Mouse (Mus musculus) erythroblast, embryonic 14.5 days (primary cell): ENCODE data around the gene Ctcfl. TPM values are rescaled to one million over a fixed set of nuclear protein-coding genes. Genes with fewer than 3 reads are reported as not detected.

Experiments used
- H3K27me3 ChIP-seq: 2 replicates; pipeline ENCODE4 v1.6.1; 2012; ENCODE audit warnings: inconsistent platforms; ENCODE audit not compliant: control insufficient read depth
- H3K36me3 ChIP-seq: 2 replicates; pipeline ENCODE4 v1.6.1; 2012; ENCODE audit warnings: mild to moderate bottlenecking, inconsistent platforms; ENCODE audit not compliant: control insufficient read depth
- H3K4me1 ChIP-seq: 2 replicates; pipeline ENCODE4 v1.6.1; 2012; ENCODE audit warnings: inconsistent platforms; ENCODE audit not compliant: control insufficient read depth
- H3K4me3 ChIP-seq: replicated peaks from 2 replicates; pipeline ENCODE3; 2012; ENCODE audit warnings: moderate library complexity, mild to moderate bottlenecking, inconsistent platforms
- H3K9me3 ChIP-seq: 2 replicates; pipeline ENCODE4 v1.6.1; 2012; ENCODE audit warnings: low read length, inconsistent platforms, mixed read lengths; ENCODE audit not compliant: control insufficient read depth
- GATA1 ChIP-seq: IDR thresholded peaks from 2 replicates; pipeline ENCODE4 v1.6.1; 2012; ENCODE audit warnings: low read length, inconsistent platforms, mixed read lengths
- TAL1 ChIP-seq: IDR thresholded peaks from 3 replicates; pipeline ENCODE4 v1.6.1; 2012; ENCODE audit warnings: low read length, inconsistent platforms, mixed read lengths
- polyA plus RNA-seq: library from polyadenylated mRNA; stranded (reverse); fragments of >175 nt; gene quantifications from 2 replicates; pipeline ENCODE4 v1.2.3, GENCODE M21; 2012

The Ctcfl gene
- polyA plus RNA-seq, 1 experiment, result not detected

DNA sequence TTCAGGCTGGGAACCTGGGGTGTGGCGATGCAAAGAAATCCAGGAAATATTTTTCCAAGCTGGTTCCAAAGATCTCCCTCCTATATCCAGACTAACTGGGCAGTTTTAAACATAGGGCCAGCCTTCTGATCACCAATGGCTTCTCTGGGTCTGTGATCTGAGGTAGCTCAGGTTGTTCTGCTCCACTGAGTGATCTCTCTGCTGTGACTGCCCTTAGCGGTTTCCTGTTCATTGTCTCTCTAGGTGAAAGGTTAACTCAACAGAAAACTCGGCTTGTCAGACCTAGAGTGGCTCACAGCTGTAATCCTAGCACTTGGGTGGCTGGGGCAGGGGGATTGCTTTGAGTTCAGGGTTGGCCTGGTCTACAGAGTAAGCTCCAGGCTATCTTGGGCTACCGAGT is 38.1 kb upstream of the Ctcfl start:
- TF ChIP-seq TAL1 (no peak), GATA1 (no peak)

DNA sequence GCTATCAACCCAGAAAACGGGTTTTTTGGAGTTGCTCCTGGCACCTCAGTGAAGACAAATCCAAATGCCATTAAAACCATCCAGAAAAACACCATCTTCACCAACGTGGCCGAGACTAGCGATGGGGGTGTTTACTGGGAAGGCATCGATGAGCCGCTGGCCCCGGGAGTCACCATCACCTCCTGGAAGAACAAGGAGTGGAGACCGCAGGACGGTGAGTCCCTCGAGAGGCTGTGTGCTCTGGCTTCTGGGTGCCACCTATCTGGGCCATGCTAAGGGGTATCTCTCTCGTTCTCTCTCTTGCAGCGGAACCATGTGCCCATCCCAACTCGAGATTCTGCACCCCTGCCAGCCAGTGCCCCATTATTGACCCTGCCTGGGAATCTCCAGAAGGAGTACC is 37.6 kb upstream of the Ctcfl start:
- no peaks in the 10 kb centered on the region for H3K36me3 ChIP-seq
- no peaks in the 10 kb centered on the region for H3K9me3 ChIP-seq
- TF ChIP-seq GATA1 (no peak), TAL1 (no peak)
- H3K27me3 ChIP-seq, result no peaks in the 10 kb centered on the region
- H3K4me1 ChIP-seq, result no peaks in the 10 kb centered on the region
- H3K4me3 ChIP-seq, result no peak overlapping the region

More for the DNA sequence above, 38.1 kb upstream of the Ctcfl start:
- Histone ChIP-seq H3K36me3 (no peaks in the 10 kb centered on the region), H3K27me3 (no peaks in the 10 kb centered on the region), H3K9me3 (no peaks in the 10 kb centered on the region), H3K4me1 (no peaks in the 10 kb centered on the region), H3K4me3 (no peak overlapping the region)

DNA sequence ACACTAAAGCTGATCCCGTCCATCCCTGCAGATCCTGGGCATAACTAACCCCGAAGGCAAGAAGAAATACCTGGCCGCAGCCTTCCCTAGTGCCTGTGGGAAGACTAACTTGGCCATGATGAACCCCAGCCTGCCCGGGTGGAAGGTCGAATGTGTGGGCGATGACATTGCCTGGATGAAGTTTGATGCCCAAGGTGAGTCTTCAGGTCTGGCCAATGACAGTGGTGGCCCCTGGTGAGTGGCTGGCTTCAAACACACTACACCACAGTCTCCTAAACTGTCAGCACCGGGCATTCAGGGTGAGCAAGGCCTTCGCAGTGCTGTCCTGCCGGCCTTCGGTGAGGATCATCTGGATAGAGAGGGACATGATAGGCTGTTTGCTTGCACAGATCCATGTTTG is 36.6 kb upstream of the Ctcfl start:
- no peaks in the 10 kb centered on the region for H3K27me3 ChIP-seq
- H3K9me3 ChIP-seq, result no peaks in the 10 kb centered on the region; the same call in 1 of the 2 replicates
- no peaks in the 10 kb centered on the region for H3K36me3 ChIP-seq
- no peaks in the 10 kb centered on the region for H3K4me1 ChIP-seq
- TF ChIP-seq GATA1, result no peak
- TF ChIP-seq TAL1, result no peak
- H3K4me3 ChIP-seq, result no peak overlapping the region

DNA sequence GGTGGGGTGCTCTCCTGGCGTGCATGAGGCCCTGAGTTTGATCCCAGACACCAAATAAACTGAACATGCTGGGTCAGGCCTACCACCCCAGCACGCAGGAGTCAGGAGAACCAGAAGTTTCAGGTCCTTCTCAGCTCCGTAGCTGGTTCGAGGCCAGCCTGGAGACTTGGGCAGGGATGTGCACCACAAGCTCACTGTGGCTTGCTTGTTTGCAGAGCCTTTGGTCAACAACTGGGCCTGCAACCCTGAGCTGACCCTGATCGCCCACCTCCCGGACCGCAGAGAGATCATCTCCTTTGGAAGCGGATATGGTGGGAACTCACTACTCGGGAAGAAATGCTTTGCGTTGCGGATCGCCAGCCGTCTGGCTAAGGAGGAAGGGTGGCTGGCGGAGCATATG is 35.6 kb upstream of the Ctcfl start:
- TF ChIP-seq GATA1, result no peak
- TF ChIP-seq TAL1, result no peak
- Histone ChIP-seq H3K27me3 (no peaks in the 10 kb centered on the region), H3K4me3 (no peak overlapping the region), H3K4me1 (no peaks in the 10 kb centered on the region), H3K9me3 (peaks cover 2% of the 10 kb centered on the region; the same call in 1 of the 2 replicates), H3K36me3 (no peaks in the 10 kb centered on the region)

DNA sequence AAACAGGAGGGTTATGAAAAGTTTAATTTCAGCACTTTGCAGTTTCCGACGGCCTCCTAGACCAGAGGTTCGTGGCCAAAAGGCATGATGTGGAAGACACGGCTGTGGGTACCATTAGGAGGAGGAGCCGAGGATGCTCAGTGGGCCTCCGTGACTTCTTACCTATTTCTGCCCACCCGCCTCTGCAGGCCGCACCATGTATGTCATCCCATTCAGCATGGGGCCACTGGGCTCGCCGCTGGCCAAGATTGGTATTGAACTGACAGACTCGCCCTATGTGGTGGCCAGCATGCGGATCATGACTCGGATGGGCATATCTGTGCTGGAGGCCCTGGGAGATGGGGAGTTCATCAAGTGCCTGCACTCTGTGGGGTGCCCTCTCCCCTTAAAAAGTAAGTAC is 35.2 kb upstream of the Ctcfl start:
- Histone ChIP-seq H3K36me3 (no peaks in the 10 kb centered on the region), H3K4me1 (no peaks in the 10 kb centered on the region), H3K4me3 (no peak overlapping the region), H3K9me3 (peaks cover 2% of the 10 kb centered on the region; the same call in 1 of the 2 replicates), H3K27me3 (no peaks in the 10 kb centered on the region)
- TF ChIP-seq TAL1 (no peak), GATA1 (no peak)

DNA sequence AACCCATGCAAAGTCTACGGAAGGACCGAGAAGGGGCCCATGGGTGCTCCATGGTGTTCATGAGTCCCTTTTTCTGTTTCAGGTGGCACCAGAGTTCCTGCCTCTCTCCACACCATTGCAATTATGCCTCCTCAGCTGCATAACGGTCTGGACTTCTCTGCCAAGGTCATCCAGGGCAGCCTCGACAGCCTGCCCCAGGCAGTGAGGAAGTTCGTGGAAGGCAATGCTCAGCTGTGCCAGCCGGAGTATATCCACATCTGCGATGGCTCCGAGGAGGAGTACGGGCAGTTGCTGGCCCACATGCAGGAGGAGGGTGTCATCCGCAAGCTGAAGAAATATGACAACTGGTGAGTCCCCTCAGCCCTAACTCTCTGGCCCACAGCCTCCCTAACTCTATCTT is 33.9 kb upstream of the Ctcfl start:
- H3K4me1 ChIP-seq, result no peaks in the 10 kb centered on the region
- TF ChIP-seq TAL1 (no peak), GATA1 (no peak)
- H3K9me3 ChIP-seq, result peaks cover 2% of the 10 kb centered on the region; the same call in 1 of the 2 replicates
- H3K4me3 ChIP-seq, result no peak overlapping the region
- H3K36me3 ChIP-seq, result no peaks in the 10 kb centered on the region
- no peaks in the 10 kb centered on the region for H3K27me3 ChIP-seq

DNA sequence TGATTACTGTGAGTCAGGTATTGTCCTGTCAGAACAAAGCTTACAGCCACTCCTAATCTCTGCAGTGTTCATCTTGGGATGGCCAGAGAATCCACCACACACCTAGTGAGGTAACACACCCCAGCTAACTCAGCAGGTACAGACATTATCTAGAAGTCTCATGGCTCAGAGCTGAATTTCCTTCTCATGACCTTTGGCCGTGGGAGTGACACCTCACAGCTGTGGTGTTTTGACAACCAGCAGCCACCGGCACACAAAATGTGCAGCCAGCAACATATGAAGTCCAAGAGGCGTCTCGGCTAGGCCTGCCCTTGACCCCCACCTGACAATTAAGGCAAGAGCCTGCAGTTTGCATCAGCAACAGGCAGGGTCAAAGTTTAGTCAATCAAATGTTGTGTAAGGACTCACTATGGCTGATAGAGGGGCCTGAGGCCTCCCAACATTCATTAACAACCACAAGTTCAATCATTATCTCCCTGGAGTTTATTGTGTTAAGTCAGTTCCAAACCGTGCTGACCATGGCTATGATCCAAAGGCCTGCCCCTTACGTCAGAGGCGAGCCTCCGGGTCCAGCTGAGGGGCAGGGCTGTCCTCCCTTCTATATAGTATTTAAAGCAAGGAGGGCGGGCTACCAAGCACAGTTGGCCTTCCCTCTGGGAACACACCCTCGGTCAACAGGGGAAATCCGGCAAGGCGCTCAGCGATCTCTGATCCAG is 33.3 kb upstream of the Ctcfl start, which contains the start of gene Pck1:
TSS of gene Pck1 (plus strand) at position 613 of the 716 bp plus-strand sequence.
- H3K9me3 ChIP-seq, result peaks cover 2% of the 10 kb centered on the region; the same call in 1 of the 2 replicates
- no peaks in the 10 kb centered on the region for H3K4me1 ChIP-seq
- H3K4me3 ChIP-seq, result no peak within 1 kb of the TSS
- TF ChIP-seq TAL1 (no peak), GATA1 (no peak)
- H3K27me3 ChIP-seq, result no peaks in the 10 kb centered on the region
- no peaks in the 10 kb centered on the region for H3K36me3 ChIP-seq

DNA sequence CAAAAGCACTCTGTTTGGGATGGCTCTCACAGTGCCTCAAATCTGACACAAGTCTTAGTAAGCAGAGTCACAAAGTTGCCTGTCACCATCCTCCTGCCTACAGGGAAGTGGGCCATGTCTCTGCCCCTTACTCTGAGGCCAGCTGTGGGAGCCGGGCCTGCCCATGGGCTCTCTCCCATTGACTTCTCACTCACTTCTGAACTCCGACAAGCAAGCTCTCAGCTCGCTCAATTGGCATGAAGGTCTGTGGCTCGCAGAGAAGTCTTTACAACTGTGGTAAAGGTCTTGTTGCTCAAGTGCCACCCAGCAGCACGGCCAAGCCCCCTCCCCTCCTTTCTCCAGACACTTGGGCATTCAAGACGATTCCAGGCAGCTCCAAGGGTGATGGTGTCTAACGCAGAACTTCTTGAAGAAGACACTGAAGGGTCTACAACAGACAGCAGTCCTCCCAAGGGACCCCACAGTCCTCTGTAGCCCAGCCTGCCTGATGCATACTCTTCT is 32.5 kb upstream of the Ctcfl start:
- H3K27me3 ChIP-seq, result no peaks in the 10 kb centered on the region
- H3K9me3 ChIP-seq, result peaks cover 2% of the 10 kb centered on the region; the same call in 1 of the 2 replicates
- no peaks in the 10 kb centered on the region for H3K4me1 ChIP-seq
- H3K4me3 ChIP-seq, result no peak overlapping the region
- no peak for TF ChIP-seq TAL1
- TF ChIP-seq GATA1, result no peak
- H3K36me3 ChIP-seq, result no peaks in the 10 kb centered on the region

DNA sequence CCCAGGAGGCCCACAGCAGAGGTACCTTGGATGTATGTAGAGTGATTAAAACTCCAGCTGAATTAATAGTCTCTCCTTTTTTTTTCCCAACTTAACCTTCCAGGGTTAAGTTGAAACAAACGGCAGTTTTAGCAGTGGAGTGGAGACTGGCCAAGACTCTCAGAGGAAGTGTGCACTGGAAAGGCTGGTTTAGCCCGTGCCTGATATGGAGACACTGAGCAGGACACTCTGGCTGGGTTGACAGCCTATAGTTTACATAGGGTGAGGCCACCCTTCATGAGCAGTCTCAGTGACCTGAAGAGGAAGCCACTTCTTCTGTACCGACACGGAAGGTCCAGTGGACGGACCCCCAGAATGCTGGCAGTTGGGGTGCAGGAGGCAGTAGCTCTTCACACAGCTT is 32.0 kb upstream of the Ctcfl start:
- Histone ChIP-seq H3K4me1 (no peaks in the 10 kb centered on the region), H3K9me3 (peaks cover 2% of the 10 kb centered on the region; the same call in 1 of the 2 replicates), H3K36me3 (no peaks in the 10 kb centered on the region), H3K4me3 (no peak overlapping the region), H3K27me3 (no peaks in the 10 kb centered on the region)
- TF ChIP-seq GATA1 (no peak), TAL1 (no peak)
